Mouse (Mus musculus) small intestine, adult 2 months (tissue): Measurements from ENCODE around the gene Nfasc.

Source experiments
- CTCF ChIP-seq: fragments of 200-500 bp; IDR thresholded peaks from 2 replicates; pipeline ENCODE4 v1.5.1; 2012; ENCODE audit warnings: low read depth, mild to moderate bottlenecking, control low read depth, inconsistent platforms, low read length, moderate library complexity, mixed read lengths; ENCODE audit not compliant: insufficient replicate concordance, insufficient read length; ENCODE audit errors: extremely low read depth
- POLR2A ChIP-seq: fragments of 200-500 bp; IDR thresholded peaks from 2 replicates; pipeline ENCODE4 v1.6.1; 2012; ENCODE audit warnings: low read depth, mild to moderate bottlenecking, control low read depth, inconsistent platforms, low read length, moderate library complexity

GRCm38 (mm10) chr1:132624466-132624865 is 117.1 kb downstream of the Nfasc start:
- no peak for TF ChIP-seq CTCF
- TF ChIP-seq POLR2A, result no peak
